Mouse (Mus musculus) cerebellum, postnatal 14 days (tissue): ENCODE data around the gene Pcmt1.

Experiments
- DNase-seq, 2 experiments: peaks; one replicate each; pipeline ENCODE4 v3.0.0; 2021; ENCODE audit warnings: mixed read lengths in 2 of 2

The Pcmt1 gene

GRCm38 (mm10) chr10:7582891-7583557, 97.9 kb downstream of the Pcmt1 start:
- peak; percentile 41 to 44 for DNase-seq

GRCm38 (mm10) chr10:7582157-7582890, 98.6 kb downstream of the Pcmt1 start:
- peak in 1 of 2 experiments; percentile 39 for DNase-seq

- no peak for DNase-seq
These were observed 99.5 kb downstream of the Pcmt1 start for GRCm38 (mm10) chr10:7581401-7581800.
